Mouse (Mus musculus): Measurements from ENCODE around the gene Ccdc17. TPM values are rescaled to one million over a fixed set of nuclear protein-coding genes. Genes with fewer than 3 reads are reported as not detected.

The Ccdc17 gene
- polyA plus RNA-seq, 1 experiment from 2014 or later: 4.1 TPM

DNA sequence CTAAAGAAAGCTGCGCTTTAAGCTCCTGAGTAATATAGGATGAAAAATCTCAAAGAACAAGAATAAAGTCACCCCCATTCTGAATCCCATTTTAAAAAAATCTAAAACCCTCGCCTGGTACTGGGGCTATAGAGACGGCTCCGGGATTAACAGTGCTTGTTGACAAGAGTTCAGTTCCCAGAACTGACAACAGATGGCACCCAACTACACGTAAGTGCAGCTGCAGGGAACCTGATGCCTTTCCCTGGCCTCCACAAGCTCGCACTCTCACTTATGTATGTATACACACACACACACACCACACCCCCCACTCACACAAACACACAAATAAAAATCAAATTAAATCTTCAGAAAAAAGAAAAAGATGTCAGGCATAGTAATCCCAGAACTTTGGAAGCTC is 47.9 kb downstream of the Ccdc17 start:
- DNase-seq (ENCODE audit: low spot score): peak; percentile 35

DNA sequence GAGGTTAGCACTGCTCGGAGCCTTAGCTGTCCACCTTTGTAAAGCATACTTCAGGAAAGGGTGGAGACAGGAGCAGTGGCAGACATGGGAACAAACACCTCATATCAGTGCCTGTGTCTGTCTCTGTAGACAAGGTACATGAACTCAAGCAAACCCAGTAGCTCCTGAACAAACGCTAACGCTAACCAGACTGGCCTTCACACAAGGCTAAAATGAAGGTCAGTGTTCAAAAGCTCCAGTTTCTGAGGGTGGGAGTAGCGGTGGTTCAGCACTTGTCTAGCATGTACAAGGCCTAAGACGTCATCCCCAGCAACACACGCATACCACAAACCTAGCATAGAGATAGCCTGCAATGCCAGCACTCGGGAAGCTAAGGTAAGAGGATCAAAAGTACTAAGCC is 49.2 kb downstream of the Ccdc17 start:
- DNase-seq (ENCODE audit: low spot score): no peak

DNA sequence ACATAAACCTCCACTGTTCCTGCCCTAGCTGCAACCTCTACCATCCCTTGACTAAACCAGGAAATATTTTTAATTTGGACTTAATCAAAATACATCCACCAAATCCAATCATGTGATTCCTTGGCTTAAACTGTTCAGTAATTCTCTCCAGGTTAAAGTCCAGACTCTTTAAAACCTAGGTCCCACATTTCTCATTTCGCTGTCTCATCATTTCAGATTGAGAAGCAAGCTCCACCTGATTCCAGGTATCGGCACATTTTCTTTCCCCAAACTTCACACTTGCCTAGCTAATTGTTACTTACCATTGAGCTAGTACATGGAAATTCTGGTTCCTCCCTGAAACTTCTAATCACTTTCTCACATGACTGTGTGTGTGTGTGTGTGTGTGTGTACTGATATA is 53.0 kb downstream of the Ccdc17 start:
- DNase-seq (ENCODE audit: low spot score): no peak

Other genes starting within 250 kb of the Ccdc17 start
- 5.3 and 7.0 TPM in 2 replicates for gene Mast2, start 132.5 kb upstream of the Ccdc17 start, polyA plus RNA-seq (2015; fragmentation: Nextera tagmentation; extraction: Ambion mirVana)
- 22.5 and 23.4 TPM in 2 replicates for gene Ipp, start 89.1 kb upstream of the Ccdc17 start, polyA plus RNA-seq (2015; fragmentation: Nextera tagmentation; extraction: Ambion mirVana)
- gene Tmem69, start 40.7 kb upstream of the Ccdc17 start, polyA plus RNA-seq (2015; fragmentation: Nextera tagmentation; extraction: Ambion mirVana): 26.9 and 31.4 TPM in 2 replicates
- gene Gpbp1l1, start 39.0 kb upstream of the Ccdc17 start, polyA plus RNA-seq (2015; fragmentation: Nextera tagmentation; extraction: Ambion mirVana): 53.2 and 54.5 TPM in 2 replicates
- gene Nasp, start 31.3 kb downstream of the Ccdc17 start, polyA plus RNA-seq (2015; fragmentation: Nextera tagmentation; extraction: Ambion mirVana): 110 and 118 TPM in 2 replicates
- gene Akr1a1, start 55.0 kb downstream of the Ccdc17 start, polyA plus RNA-seq (2015; fragmentation: Nextera tagmentation; extraction: Ambion mirVana): 624 and 637 TPM in 2 replicates
- gene Prdx1, start 88.9 kb downstream of the Ccdc17 start, polyA plus RNA-seq (2015; fragmentation: Nextera tagmentation; extraction: Ambion mirVana): 1,118 and 1,206 TPM in 2 replicates
- gene Mmachc, start 111.8 kb downstream of the Ccdc17 start, polyA plus RNA-seq (2015; fragmentation: Nextera tagmentation; extraction: Ambion mirVana): 12.0 and 13.6 TPM in 2 replicates
- gene Ccdc163, start 111.9 kb downstream of the Ccdc17 start, polyA plus RNA-seq (2015; fragmentation: Nextera tagmentation; extraction: Ambion mirVana): 21.5 and 23.7 TPM in 2 replicates
- gene Tesk2, start 124.3 kb downstream of the Ccdc17 start, polyA plus RNA-seq (2015; fragmentation: Nextera tagmentation; extraction: Ambion mirVana): 4.3 and 4.7 TPM in 2 replicates
- gene Toe1, start 211.0 kb downstream of the Ccdc17 start, polyA plus RNA-seq (2015; fragmentation: Nextera tagmentation; extraction: Ambion mirVana): 39.2 and 39.6 TPM in 2 replicates
- gene Mutyh, start 211.1 kb downstream of the Ccdc17 start, polyA plus RNA-seq (2015; fragmentation: Nextera tagmentation; extraction: Ambion mirVana): 18.8 and 22.9 TPM in 2 replicates
- 0.22 and 0.49 TPM in 2 replicates for gene Hpdl, start 225.1 kb downstream of the Ccdc17 start, polyA plus RNA-seq (2015; fragmentation: Nextera tagmentation; extraction: Ambion mirVana)

Measured in thymus, postnatal 0 days (tissue).